Mouse (Mus musculus) midbrain, postnatal 0 days (tissue): Measurements from ENCODE around the gene Sowahd. TPM values are rescaled to one million over a fixed set of nuclear protein-coding genes. Genes with fewer than 3 reads are reported as not detected.

Source experiments
- ATAC-seq: fragments of 200-750 bp; cut with Nextera tagmentation; 2 replicates; pipeline ENCODE4 v1.8.0; 2017; ENCODE audit warnings: moderate number of reproducible peaks, mild to moderate bottlenecking, moderate TSS enrichment, moderate library complexity; ENCODE audit not compliant: low FRiP score
- DNase-seq: peaks from one replicate; pipeline ENCODE4 v3.0.0-alpha.2; 2015; ENCODE audit warnings: low spot score
- H3K27ac ChIP-seq: fragments of 300-500 bp; sonication (generic); 2 replicates; pipeline ENCODE4 v1.5.1; 2014; ENCODE audit warnings: low read depth, mild to moderate bottlenecking, low read length, mixed read lengths
- H3K27me3 ChIP-seq: fragments of 300-500 bp; sonication (generic); 2 replicates; pipeline ENCODE4 v1.6.1; 2014; ENCODE audit warnings: low read length, control low read depth, mixed read lengths; ENCODE audit not compliant: insufficient read depth
- H3K36me3 ChIP-seq: fragments of 300-500 bp; sonication (generic); 2 replicates; pipeline ENCODE4 v1.6.1; 2014; ENCODE audit warnings: low read length, control low read depth, mixed read lengths; ENCODE audit not compliant: insufficient read depth
- H3K4me1 ChIP-seq: fragments of 300-500 bp; sonication (generic); 2 replicates; pipeline ENCODE4 v1.6.1; 2014; ENCODE audit warnings: mild to moderate bottlenecking, control low read depth, antibody characterized with exemption, low read length, mixed read lengths; ENCODE audit not compliant: insufficient read depth
- H3K4me2 ChIP-seq: fragments of 300-500 bp; sonication (generic); 2 replicates; pipeline ENCODE4 v1.6.1; 2014; ENCODE audit warnings: low read depth, mild to moderate bottlenecking, low read length, mixed read lengths; ENCODE audit not compliant: poor library complexity, severe bottlenecking
- H3K4me3 ChIP-seq: fragments of 300-500 bp; sonication (generic); 2 replicates; pipeline ENCODE4 v1.5.1; 2014; ENCODE audit warnings: low read depth, mild to moderate bottlenecking, low read length, moderate library complexity
- H3K9ac ChIP-seq: fragments of 300-500 bp; sonication (generic); replicated peaks from 2 replicates; pipeline ENCODE4 v1.6.1; 2014; ENCODE audit warnings: mild to moderate bottlenecking, low read length, moderate library complexity, mixed read lengths; ENCODE audit not compliant: poor library complexity, severe bottlenecking
- H3K9me3 ChIP-seq: fragments of 300-500 bp; sonication (generic); 2 replicates; pipeline ENCODE4 v1.6.1; 2016; ENCODE audit warnings: low read length, control low read depth
- CTCF ChIP-seq: IDR thresholded peaks from 2 replicates; pipeline ENCODE4 v1.5.1; 2016; ENCODE audit warnings: antibody characterized with exemption, mild to moderate bottlenecking
- WGBS: fragments of 180-500 bp; shearing (Covaris S2); extraction: QIAGEN DNeasy Blood & Tissue Kit; methylation state at CpG from one replicate; pipeline ENCODE4 v1.1.7; 2014; 5-methylcytosine and 5-hydroxymethylcytosine counted together
- polyA plus RNA-seq: library from polyadenylated mRNA; unstranded; fragments of >200 nt; fragmentation: Nextera tagmentation; extraction: Ambion mirVana; gene quantifications from 2 replicates; pipeline ENCODE4 v1.2.1, GENCODE M21; 2015
- total RNA-seq: library from RNA; depleted of rRNA; stranded (reverse); fragments of >200 nt; gene quantifications from 2 replicates; pipeline ENCODE4 v1.2.3, GENCODE M21; 2014

Gene Sowahd
- total and polyA plus RNA-seq, 2 experiments from 2014 or later, result 0.16 TPM; not detected in 1

DNA sequence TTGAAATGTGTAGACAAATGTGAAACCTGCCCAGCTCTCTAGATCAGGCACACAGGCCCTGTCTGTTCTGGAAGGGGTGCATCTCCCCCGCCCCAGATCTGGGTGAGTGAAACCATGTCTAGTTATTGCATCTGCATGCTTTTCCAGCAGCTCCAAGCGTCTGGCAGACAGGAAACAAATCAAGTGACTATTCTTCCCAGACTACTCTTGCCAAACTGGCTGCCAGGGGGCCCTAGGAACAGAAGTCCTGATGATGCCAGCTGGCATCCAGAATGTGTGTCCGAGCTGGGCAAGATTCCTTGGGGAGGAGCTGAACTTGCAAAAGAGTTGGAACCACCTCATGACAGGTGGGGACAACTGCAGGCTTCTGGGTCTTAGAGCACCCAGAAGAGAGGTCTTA, 20.3 kb upstream of the Sowahd start:
- H3K27ac ChIP-seq, result no peak overlapping the region
- no peak for TF ChIP-seq CTCF
- ATAC-seq, result no peak

DNA sequence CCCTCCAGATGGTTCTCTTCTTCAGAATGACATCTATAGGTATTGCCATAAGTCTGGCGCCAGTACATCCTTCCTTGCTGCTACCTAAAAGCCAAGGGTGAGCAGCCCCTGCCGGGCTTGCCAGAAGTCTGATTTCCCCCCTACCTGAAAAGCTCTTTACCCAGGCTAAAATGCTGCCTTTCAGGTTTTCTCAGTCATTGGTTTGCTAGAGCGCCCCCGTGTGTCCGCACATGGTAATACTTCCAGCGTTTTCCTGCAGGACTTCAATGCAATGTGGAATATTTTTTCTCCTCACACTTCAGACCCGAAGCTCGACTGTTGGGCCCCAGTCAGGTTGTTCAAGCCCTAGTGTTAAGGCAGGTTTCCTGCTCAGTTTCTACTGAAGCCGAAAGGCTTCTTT, 5.9 kb upstream of the Sowahd start:
- peak; percentile 49 for DNase-seq
- WGBS, result 22% methylated on average over 9 of the region's 9 CpGs
- Histone ChIP-seq H3K4me1 (no peaks in the 10 kb centered on the region), H3K4me3 (no peak overlapping the region), H3K27me3 (no peaks in the 10 kb centered on the region), H3K9ac (no peak overlapping the region), H3K27ac (no peak overlapping the region), H3K4me2 (no peak overlapping the region), H3K9me3 (no peaks in the 10 kb centered on the region), H3K36me3 (no peaks in the 10 kb centered on the region)
- no peak for ATAC-seq
- TF ChIP-seq CTCF, result peak; percentile 75

More for the DNA sequence above, 20.3 kb upstream of the Sowahd start:
- Histone ChIP-seq H3K4me2 (no peak overlapping the region), H3K9me3 (no peaks in the 10 kb centered on the region), H3K4me1 (no peaks in the 10 kb centered on the region), H3K4me3 (no peak overlapping the region), H3K27me3 (no peaks in the 10 kb centered on the region), H3K9ac (no peak overlapping the region), H3K36me3 (no peaks in the 10 kb centered on the region)
- WGBS, result 40% methylated on average over 3 of the region's 3 CpGs
- DNase-seq, result peak; percentile 81

DNA sequence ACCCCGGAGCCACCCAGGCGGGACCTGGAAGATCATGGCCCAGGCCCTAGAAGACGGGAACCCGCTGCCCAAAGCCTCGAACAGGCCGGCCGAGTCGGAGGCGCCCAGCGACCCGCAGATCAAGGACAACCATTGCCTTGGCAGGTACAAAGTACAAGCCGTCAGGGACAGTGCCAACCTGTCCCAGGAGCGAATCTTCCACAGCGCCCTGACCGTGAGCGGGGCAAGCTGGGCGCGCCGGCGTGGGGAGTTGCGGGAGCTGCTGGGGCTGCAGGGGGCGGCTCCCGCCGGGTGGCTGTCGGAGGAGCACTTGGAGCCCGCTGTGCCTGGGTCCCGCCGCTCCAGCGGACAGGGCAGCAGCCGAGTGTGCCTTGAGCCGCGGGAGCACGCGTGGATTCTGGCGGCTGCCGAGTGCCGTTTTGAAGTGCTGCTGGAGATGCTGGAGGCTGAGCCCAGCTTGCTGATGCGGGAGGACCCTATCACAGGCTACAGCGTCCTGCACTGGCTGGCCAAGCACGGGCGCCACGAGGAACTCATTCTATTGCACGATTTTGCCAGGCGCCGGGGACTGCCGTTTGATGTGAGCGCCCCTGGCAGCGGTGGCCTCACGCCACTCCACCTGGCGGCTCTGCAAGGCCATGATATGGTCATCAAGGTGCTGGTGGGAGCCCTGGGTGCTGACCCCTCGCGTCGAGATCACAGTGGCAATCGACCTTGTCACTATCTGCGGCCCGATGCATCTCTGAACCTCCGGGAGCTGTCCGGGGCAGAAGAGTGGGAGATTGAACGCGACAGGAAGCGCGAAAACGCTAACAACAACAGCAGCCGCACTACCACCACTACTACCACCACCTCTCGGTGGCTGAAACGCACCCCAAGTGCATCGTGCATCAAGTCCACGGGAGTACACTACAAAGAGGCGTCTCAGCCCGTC, 512 bp downstream of the Sowahd start:
- Histone ChIP-seq H3K4me3 (peak overlapping the region; percentile 39), H3K36me3 (no peaks in the 10 kb centered on the region), H3K9me3 (no peaks in the 10 kb centered on the region), H3K27ac (no peak overlapping the region), H3K4me1 (no peaks in the 10 kb centered on the region), H3K9ac (no peak overlapping the region; the same call in 1 of the 2 replicates), H3K27me3 (no peaks in the 10 kb centered on the region; the same call in 1 of the 2 replicates), H3K4me2 (peak overlapping the region; percentile 65)
- WGBS, result 18% methylated on average over 56 of the region's 70 CpGs
- DNase-seq (peak; percentile 3), ATAC-seq (0 out of 2 replicates have a peak, but pooled peaks have one; percentile 31)
- no peak for TF ChIP-seq CTCF

DNA sequence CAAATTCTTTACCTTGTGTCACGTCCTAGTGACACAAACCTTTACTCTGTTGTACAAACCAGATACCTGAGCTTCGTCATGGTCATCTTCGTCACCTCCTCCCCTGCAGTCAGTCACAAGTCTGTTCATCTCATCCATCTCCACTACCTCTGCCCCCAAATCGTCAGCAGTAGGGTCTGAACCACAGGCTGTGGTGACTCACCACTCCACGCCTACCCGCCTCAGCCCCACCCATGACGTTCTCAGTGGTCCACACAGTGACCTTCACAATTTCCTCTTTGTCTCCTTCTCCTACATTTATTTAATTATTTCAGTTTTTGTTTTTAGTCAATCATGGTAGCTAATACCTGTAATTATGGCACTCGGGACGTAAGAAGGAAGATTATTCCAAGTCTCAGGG, 15.3 kb downstream of the Sowahd start:
- no peak for DNase-seq
- no peak overlapping the region for H3K9ac ChIP-seq
- H3K4me2 ChIP-seq, result no peak overlapping the region
- H3K9me3 ChIP-seq, result no peaks in the 10 kb centered on the region
- no peak for TF ChIP-seq CTCF
- no peaks in the 10 kb centered on the region for H3K27me3 ChIP-seq
- ATAC-seq, result no peak
- H3K4me3 ChIP-seq, result no peak overlapping the region
- H3K27ac ChIP-seq, result no peak overlapping the region
- no peaks in the 10 kb centered on the region for H3K36me3 ChIP-seq
- no peaks in the 10 kb centered on the region for H3K4me1 ChIP-seq
- 89% methylated on average over 9 of the region's 9 CpGs for WGBS

DNA sequence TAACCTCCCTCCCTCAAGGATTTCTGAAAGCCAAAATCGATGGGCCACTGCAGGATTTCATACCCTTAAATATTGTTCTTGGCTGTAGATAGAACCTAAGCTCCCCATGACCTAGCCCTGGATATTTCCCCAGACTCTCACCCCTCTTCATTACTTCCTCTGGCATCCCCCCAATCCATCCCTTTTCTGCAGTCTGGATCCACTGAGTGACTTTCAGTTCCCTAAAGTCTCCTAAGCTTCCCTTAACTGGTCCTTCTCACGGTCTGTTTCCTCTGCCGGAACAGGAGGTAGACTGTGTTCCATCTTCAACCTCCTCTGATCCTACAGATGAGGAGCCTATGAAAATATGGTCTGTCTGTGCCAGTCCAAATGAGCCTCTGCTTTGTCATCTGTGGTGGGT, 18.7 kb downstream of the Sowahd start:
- H3K27me3 ChIP-seq, result no peaks in the 10 kb centered on the region
- no peak overlapping the region for H3K9ac ChIP-seq
- H3K9me3 ChIP-seq, result no peaks in the 10 kb centered on the region
- H3K4me1 ChIP-seq, result no peaks in the 10 kb centered on the region
- 78% methylated on average over 3 of the region's 3 CpGs for WGBS
- DNase-seq (no peak), ATAC-seq (no peak)
- H3K4me2 ChIP-seq, result no peak overlapping the region
- H3K36me3 ChIP-seq, result no peaks in the 10 kb centered on the region
- H3K4me3 ChIP-seq, result no peak overlapping the region
- H3K27ac ChIP-seq, result no peak overlapping the region
- TF ChIP-seq CTCF, result no peak

DNA sequence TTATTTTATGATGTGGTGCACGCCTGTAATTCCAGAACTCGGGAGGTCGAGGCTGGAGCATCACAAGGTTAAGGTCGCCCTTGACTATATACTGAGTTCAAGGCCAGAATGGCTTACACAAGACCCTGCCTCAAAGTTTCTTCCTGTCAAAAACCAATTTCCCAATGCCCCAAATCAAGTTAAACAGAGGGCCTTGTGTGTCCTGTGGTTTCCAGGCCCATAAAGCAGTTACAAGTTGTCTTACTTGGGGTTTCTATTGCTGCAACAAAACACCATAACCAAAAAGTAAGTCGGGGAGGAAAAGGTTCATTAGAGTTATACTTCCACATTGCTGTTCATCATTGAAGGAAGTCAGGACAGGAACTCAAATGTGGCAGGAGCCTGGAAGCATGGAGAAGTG, 20.1 kb downstream of the Sowahd start:
- Histone ChIP-seq H3K9ac (no peak overlapping the region), H3K27ac (no peak overlapping the region), H3K36me3 (no peaks in the 10 kb centered on the region), H3K4me3 (no peak overlapping the region), H3K9me3 (no peaks in the 10 kb centered on the region), H3K27me3 (no peaks in the 10 kb centered on the region), H3K4me1 (no peaks in the 10 kb centered on the region), H3K4me2 (no peak overlapping the region)
- DNase-seq, result no peak
- no peak for ATAC-seq
- TF ChIP-seq CTCF, result no peak
- 92% methylated on average over 5 of the region's 5 CpGs for WGBS
